Mouse (Mus musculus) c-Kit-positive CD71-positive TER-119-negative erythroid progenitor cells, embryonic 14.5 days (primary cell): ENCODE measurements at regions not wholly inside any gene's neighbourhood (a gene's known extent, or its start where the extent isn't known, plus 50 kb on each side); places are given as distances from the start of the nearest gene placed in this dataset.

ENCODE experiments used
- DNase-seq: peaks from one replicate; pipeline ENCODE4 v3.0.0-alpha.2; 2013; ENCODE audit warnings: low read depth

- no peak for DNase-seq
These were observed 158.1 kb downstream of the Dyrk2 start for GRCm38 (mm10) chr10:118711951-118712350.

GRCm38 (mm10) chr10:118712951-118713350 is 157.1 kb downstream of the Dyrk2 start:
- DNase-seq: no peak

GRCm38 (mm10) chr10:118714179-118714581 is 155.8 kb downstream of the Dyrk2 start:
- DNase-seq: no peak

- no peak for DNase-seq
These were observed 155.4 kb downstream of the Dyrk2 start for GRCm38 (mm10) chr10:118714595-118714994.

- DNase-seq: no peak
These were observed 149.4 kb downstream of the Dyrk2 start for GRCm38 (mm10) chr10:118720630-118721029.

- DNase-seq: no peak
These were observed 147.9 kb downstream of the Dyrk2 start for GRCm38 (mm10) chr10:118722132-118722551.

- no peak for DNase-seq
These were observed 147.3 kb downstream of the Dyrk2 start for GRCm38 (mm10) chr10:118722671-118723070.

- DNase-seq: no peak
These were observed 133.9 kb downstream of the Dyrk2 start for GRCm38 (mm10) chr10:118736093-118736492.

- no peak for DNase-seq
These were observed 132.9 kb downstream of the Dyrk2 start for GRCm38 (mm10) chr10:118737064-118737463.

GRCm38 (mm10) chr10:118739849-118740481 is 130.0 kb downstream of the Dyrk2 start:
- DNase-seq: no peak

GRCm38 (mm10) chr10:118743831-118744230 is 126.2 kb downstream of the Dyrk2 start:
- DNase-seq: no peak

- DNase-seq: no peak
These were observed 123.2 kb downstream of the Dyrk2 start for GRCm38 (mm10) chr10:118746719-118747395.

GRCm38 (mm10) chr10:118749039-118749438 is 121.0 kb downstream of the Dyrk2 start:
- no peak for DNase-seq

GRCm38 (mm10) chr10:118749756-118750155 is 120.3 kb downstream of the Dyrk2 start:
- DNase-seq: no peak

GRCm38 (mm10) chr10:118751110-118751509 is 118.9 kb downstream of the Dyrk2 start:
- no peak for DNase-seq

- no peak for DNase-seq
These were observed 116.8 kb downstream of the Dyrk2 start for GRCm38 (mm10) chr10:118753061-118753775.

- no peak for DNase-seq
These were observed 115.2 kb downstream of the Dyrk2 start for GRCm38 (mm10) chr10:118754791-118755190.

GRCm38 (mm10) chr10:118758825-118759471 is 111.1 kb downstream of the Dyrk2 start:
- DNase-seq: no peak

GRCm38 (mm10) chr10:118760441-118760840 is 109.6 kb downstream of the Dyrk2 start:
- DNase-seq: no peak

- no peak for DNase-seq
These were observed 108.7 kb downstream of the Dyrk2 start for GRCm38 (mm10) chr10:118761101-118761868.

GRCm38 (mm10) chr10:118765051-118765450 is 105.0 kb downstream of the Dyrk2 start:
- DNase-seq: no peak
